Mouse (Mus musculus) forebrain, embryonic 13.5 days (tissue): Measurements from ENCODE around the gene Ccdc47. TPM values are rescaled to one million over a fixed set of nuclear protein-coding genes. Genes with fewer than 3 reads are reported as not detected.

Source experiments
- ATAC-seq: fragments of 200-750 bp; cut with Nextera tagmentation; 2 replicates; pipeline ENCODE4 v1.8.0; 2017
- H3K27ac ChIP-seq: fragments of 300-500 bp; sonication (generic); 2 replicates; pipeline ENCODE4 v1.5.1; 2015; ENCODE audit warnings: inconsistent platforms, mild to moderate bottlenecking, moderate library complexity
- H3K27me3 ChIP-seq: fragments of 300-500 bp; sonication (generic); 2 replicates; pipeline ENCODE4 v1.6.1; 2015; ENCODE audit warnings: mild to moderate bottlenecking, inconsistent platforms
- H3K36me3 ChIP-seq: fragments of 300-500 bp; sonication (generic); 2 replicates; pipeline ENCODE4 v1.6.1; 2015; ENCODE audit warnings: mild to moderate bottlenecking, inconsistent platforms; ENCODE audit not compliant: poor library complexity, severe bottlenecking
- H3K4me1 ChIP-seq: fragments of 300-500 bp; sonication (generic); 2 replicates; pipeline ENCODE4 v1.6.1; 2015; ENCODE audit warnings: inconsistent platforms
- H3K4me2 ChIP-seq: fragments of 300-500 bp; sonication (generic); 2 replicates; pipeline ENCODE4 v1.6.1; 2015; ENCODE audit warnings: inconsistent platforms, mild to moderate bottlenecking, moderate library complexity
- H3K4me3 ChIP-seq: fragments of 300-500 bp; sonication (generic); 2 replicates; pipeline ENCODE4 v1.5.1; 2015; ENCODE audit warnings: mild to moderate bottlenecking, inconsistent platforms
- H3K9ac ChIP-seq: fragments of 300-500 bp; sonication (generic); 2 replicates; pipeline ENCODE4 v1.6.1; 2015; ENCODE audit warnings: mild to moderate bottlenecking, inconsistent platforms
- H3K9me3 ChIP-seq: fragments of 300-500 bp; sonication (generic); replicated peaks from 2 replicates; pipeline ENCODE4 v1.6.1; 2016; ENCODE audit warnings: inconsistent platforms
- WGBS: fragments of 180-500 bp; shearing (Covaris S2); methylation state at CpG from one replicate; pipeline ENCODE4 v1.1.7; 2015; 5-methylcytosine and 5-hydroxymethylcytosine counted together
- polyA plus RNA-seq: library from polyadenylated mRNA; unstranded; fragments of >200 nt; fragmentation: Nextera tagmentation; extraction: Ambion mirVana; gene quantifications from 2 replicates; pipeline ENCODE4 v1.2.1, GENCODE M21; 2015

The Ccdc47 gene
- polyA plus RNA-seq, 1 experiment from 2014 or later, result 78.6 TPM

- WGBS, result 54% methylated on average over 14 of the region's 14 CpGs
- ATAC-seq, result no peak
- Histone ChIP-seq H3K4me3 (peak overlapping the region; percentile 85), H3K9ac (peak overlapping the region; percentile 97), H3K9me3 (no peaks in the 10 kb centered on the region), H3K27me3 (no peaks in the 10 kb centered on the region), H3K4me1 (peaks cover 38% of the 10 kb centered on the region), H3K4me2 (peak overlapping the region; percentile 97), H3K27ac (peak overlapping the region; percentile 99), H3K36me3 (peaks cover 61% of the 10 kb centered on the region)
Observed at GRCm38 (mm10) chr11:106158081-106158929, 57.8 kb downstream of the Ccdc47 start.

DNA sequence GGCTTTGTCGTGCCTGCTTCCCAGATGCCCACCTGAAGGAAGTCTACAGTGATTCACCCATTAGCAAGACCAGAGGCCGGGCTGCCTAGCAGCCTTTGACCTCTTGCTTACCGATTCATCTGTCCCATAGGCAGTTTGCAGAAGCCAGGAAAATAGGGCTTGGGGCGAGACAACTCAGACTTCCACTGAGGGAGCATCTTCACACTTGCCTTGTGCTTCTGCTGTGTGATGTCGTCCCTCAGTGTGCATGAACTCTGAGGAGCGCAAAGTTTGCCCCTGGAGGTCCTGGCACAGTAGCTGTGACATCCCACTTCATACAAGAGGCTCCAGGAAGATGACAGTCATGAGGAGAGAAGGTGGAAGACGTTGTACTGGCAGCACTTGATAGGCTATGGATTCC, 59.0 kb downstream of the Ccdc47 start:
- Histone ChIP-seq H3K27ac (0 out of 2 replicates have a peak overlapping the region, but pooled peaks have one; percentile 99), H3K36me3 (peaks cover 65% of the 10 kb centered on the region)

GRCm38 (mm10) chr11:106156257-106156656, 59.9 kb downstream of the Ccdc47 start:
- WGBS, result 89% methylated on average over 1 of the region's 1 CpGs
- Histone ChIP-seq H3K9ac (no peak overlapping the region), H3K4me2 (no peak overlapping the region), H3K36me3 (peaks cover 74% of the 10 kb centered on the region), H3K4me3 (no peak overlapping the region), H3K9me3 (no peaks in the 10 kb centered on the region), H3K27me3 (no peaks in the 10 kb centered on the region), H3K27ac (0 out of 2 replicates have a peak overlapping the region, but pooled peaks have one; percentile 2), H3K4me1 (peaks cover 32% of the 10 kb centered on the region)
- no peak for ATAC-seq

More for the DNA sequence above, 59.0 kb downstream of the Ccdc47 start:
- no peak for ATAC-seq
- no peaks in the 10 kb centered on the region for H3K9me3 ChIP-seq
- no peak overlapping the region for H3K4me2 ChIP-seq
- H3K4me1 ChIP-seq, result peaks cover 38% of the 10 kb centered on the region
- no peak overlapping the region for H3K9ac ChIP-seq
- 92% methylated on average over 7 of the region's 7 CpGs for WGBS
- no peak overlapping the region for H3K4me3 ChIP-seq
- no peaks in the 10 kb centered on the region for H3K27me3 ChIP-seq

GRCm38 (mm10) chr11:106155761-106156160, 60.4 kb downstream of the Ccdc47 start:
- WGBS, result 77% methylated on average over 3 of the region's 3 CpGs
- Histone ChIP-seq H3K4me2 (no peak overlapping the region), H3K9ac (no peak overlapping the region), H3K27ac (no peak overlapping the region; the same call in 1 of the 2 replicates), H3K9me3 (no peaks in the 10 kb centered on the region), H3K27me3 (no peaks in the 10 kb centered on the region), H3K36me3 (peaks cover 79% of the 10 kb centered on the region), H3K4me1 (peaks cover 27% of the 10 kb centered on the region), H3K4me3 (no peak overlapping the region)
- no peak for ATAC-seq

GRCm38 (mm10) chr11:106154770-106155169, 61.4 kb downstream of the Ccdc47 start:
- no peak for ATAC-seq
- 70% methylated on average over 2 of the region's 2 CpGs for WGBS
- Histone ChIP-seq H3K4me1 (peaks cover 26% of the 10 kb centered on the region), H3K4me2 (no peak overlapping the region), H3K9me3 (no peaks in the 10 kb centered on the region), H3K36me3 (peaks cover 89% of the 10 kb centered on the region), H3K9ac (no peak overlapping the region), H3K27me3 (no peaks in the 10 kb centered on the region), H3K4me3 (no peak overlapping the region), H3K27ac (no peak overlapping the region)

DNA sequence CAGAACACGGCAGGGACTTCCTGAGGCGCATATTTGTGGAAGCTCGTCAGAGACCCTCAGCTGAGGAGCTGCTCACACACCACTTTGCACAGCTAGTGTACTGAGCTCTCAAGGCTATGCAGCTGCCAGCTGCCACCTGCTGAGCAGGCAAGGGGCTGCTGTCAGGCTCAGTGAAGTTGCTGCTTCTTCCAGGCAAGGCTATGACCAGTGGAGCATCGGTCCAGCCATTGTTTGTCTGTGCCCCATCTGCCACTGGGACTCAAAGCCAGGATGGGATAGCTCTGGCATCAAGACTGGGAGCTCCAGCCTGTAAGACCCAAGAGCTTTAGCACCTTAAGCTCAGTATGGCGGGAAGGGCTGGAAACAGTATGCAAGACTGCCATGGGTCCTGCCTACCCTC, 62.1 kb downstream of the Ccdc47 start:
- H3K9me3 ChIP-seq, result no peaks in the 10 kb centered on the region
- H3K27ac ChIP-seq, result no peak overlapping the region
- H3K9ac ChIP-seq, result no peak overlapping the region
- no peaks in the 10 kb centered on the region for H3K27me3 ChIP-seq
- H3K4me2 ChIP-seq, result no peak overlapping the region
- H3K4me3 ChIP-seq, result no peak overlapping the region
- ATAC-seq, result no peak
- peaks cover 23% of the 10 kb centered on the region for H3K4me1 ChIP-seq
- WGBS, result 80% methylated on average over 5 of the region's 5 CpGs
- H3K36me3 ChIP-seq, result peaks cover 96% of the 10 kb centered on the region

GRCm38 (mm10) chr11:106152132-106152531, 64.0 kb downstream of the Ccdc47 start:
- Histone ChIP-seq H3K36me3 (peaks cover 98% of the 10 kb centered on the region), H3K4me1 (peaks cover 4% of the 10 kb centered on the region; the same call in 1 of the 2 replicates), H3K27ac (no peak overlapping the region), H3K4me2 (no peak overlapping the region), H3K9ac (no peak overlapping the region), H3K27me3 (no peaks in the 10 kb centered on the region), H3K4me3 (no peak overlapping the region), H3K9me3 (no peaks in the 10 kb centered on the region)
- WGBS, result 82% methylated on average over 8 of the region's 8 CpGs
- ATAC-seq, result no peak

GRCm38 (mm10) chr11:106151219-106151618, 64.9 kb downstream of the Ccdc47 start:
- H3K9me3 ChIP-seq, result no peaks in the 10 kb centered on the region
- H3K4me1 ChIP-seq, result peaks cover 3% of the 10 kb centered on the region; the same call in 1 of the 2 replicates
- WGBS, result 93% methylated on average over 3 of the region's 3 CpGs
- H3K27me3 ChIP-seq, result no peaks in the 10 kb centered on the region
- H3K4me2 ChIP-seq, result no peak overlapping the region
- no peak for ATAC-seq
- H3K4me3 ChIP-seq, result no peak overlapping the region
- H3K36me3 ChIP-seq, result peaks cover 91% of the 10 kb centered on the region
- no peak overlapping the region for H3K27ac ChIP-seq
- no peak overlapping the region for H3K9ac ChIP-seq

Other genes with a start within 250 kb of the Ccdc47 start
- gene Ace, start 248.4 kb downstream of the Ccdc47 start, polyA plus RNA-seq, result 0.57 and 0.97 TPM in 2 replicates
- not detected in 2 replicates for gene Ace3, start 221.7 kb downstream of the Ccdc47 start, polyA plus RNA-seq
- gene Kcnh6, start 208.2 kb downstream of the Ccdc47 start, polyA plus RNA-seq, result 0.40 and 0.54 TPM in 2 replicates
- gene Dcaf7, start 179.5 kb downstream of the Ccdc47 start, polyA plus RNA-seq, result 82.1 and 99.4 TPM in 2 replicates
- 8.9 and 9.6 TPM in 2 replicates for gene Taco1, start 150.3 kb downstream of the Ccdc47 start, polyA plus RNA-seq
- 9.5 and 11.9 TPM in 2 replicates for gene Map3k3, start 131.7 kb downstream of the Ccdc47 start, polyA plus RNA-seq
- gene Gm10840, start 55.5 kb downstream of the Ccdc47 start, polyA plus RNA-seq, result not detected in 2 replicates
- gene Limd2, start 55.5 kb downstream of the Ccdc47 start, polyA plus RNA-seq, result 253 and 279 TPM in 2 replicates
- 33.4 and 33.5 TPM in 2 replicates for gene Strada, start 14.2 kb downstream of the Ccdc47 start, polyA plus RNA-seq
- gene Ddx42, start 582 bp upstream of the Ccdc47 start, polyA plus RNA-seq, result 93.0 and 102 TPM in 2 replicates
- 46.4 and 52.7 TPM in 2 replicates for gene Ftsj3, start 39.7 kb upstream of the Ccdc47 start, polyA plus RNA-seq
- gene Psmc5, start 39.8 kb upstream of the Ccdc47 start, polyA plus RNA-seq, result 322 and 348 TPM in 2 replicates
- gene Smarcd2, start 56.6 kb upstream of the Ccdc47 start, polyA plus RNA-seq, result 14.2 and 14.3 TPM in 2 replicates
- 0.10 and 0.14 TPM in 2 replicates for gene Tcam1, start 60.3 kb upstream of the Ccdc47 start, polyA plus RNA-seq
- gene Gh, start 85.5 kb upstream of the Ccdc47 start, polyA plus RNA-seq, result not detected in 2 replicates
- 0.27 and 0.49 TPM in 2 replicates for gene Cd79b, start 98.4 kb upstream of the Ccdc47 start, polyA plus RNA-seq
- gene Scn4a, start 136.9 kb upstream of the Ccdc47 start, polyA plus RNA-seq, result 0.04 TPM in 1 of 2 replicates, not detected in the other
- not detected in 2 replicates for gene Prr29, start 149.1 kb upstream of the Ccdc47 start, polyA plus RNA-seq
- gene Icam2, start 171.7 kb upstream of the Ccdc47 start, polyA plus RNA-seq, result 10.3 and 11.6 TPM in 2 replicates